Mouse (Mus musculus): Measurements from ENCODE around the gene Epb41l3. TPM values are rescaled to one million over a fixed set of nuclear protein-coding genes. Genes with fewer than 3 reads are reported as not detected.

Gene Epb41l3
- polyA plus RNA-seq, 1 experiment from 2014 or later: 16.6 TPM

DNA sequence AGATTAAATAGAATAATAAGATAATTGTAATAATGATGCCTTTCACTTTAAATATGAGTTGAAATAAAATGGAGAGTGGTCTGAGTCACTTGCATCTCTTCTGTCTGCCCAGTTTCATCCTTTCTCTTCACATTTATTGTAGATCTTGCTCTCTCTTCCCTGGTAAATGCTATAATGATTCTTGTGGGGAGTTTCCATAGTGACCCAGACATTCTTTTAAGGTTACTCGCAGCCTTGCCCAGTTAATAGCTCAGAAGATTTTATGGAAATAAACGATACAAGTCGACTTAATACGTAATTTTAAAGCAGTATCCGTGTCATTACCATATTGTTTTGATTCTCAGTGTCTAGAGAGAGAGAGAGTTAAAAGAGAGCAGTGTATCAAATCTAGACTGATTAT lies 154.0 kb downstream of the Epb41l3 start:
- H3K4me3 ChIP-seq (ENCODE audit: low read depth, low read length): no peak overlapping the region
- no peak for DNase-seq (ENCODE audit: low spot score)
- H3K4me1 ChIP-seq (replicated peaks; ENCODE audit: control insufficient read depth, insufficient read depth): 0 out of 2 replicates have a peak, but pooled peaks cover 3% of the 10 kb centered on the region
- H3K27me3 ChIP-seq (ENCODE audit: control insufficient read depth, insufficient read depth, low read length): no peaks in the 10 kb centered on the region
- H3K36me3 ChIP-seq (ENCODE audit: control insufficient read depth, insufficient read depth, low read length): no peaks in the 10 kb centered on the region
- no peak for ATAC-seq (ENCODE audit: low FRiP score, low TSS enrichment)
- H3K27ac ChIP-seq (replicated peaks): no peak overlapping the region
- H3K9ac ChIP-seq (ENCODE audit: low read length): no peak overlapping the region
- no peaks in the 10 kb centered on the region for H3K9me3 ChIP-seq (ENCODE audit: control insufficient read depth, low read length)
- TF ChIP-seq CTCF (IDR thresholded peaks at IDR 0.05; ENCODE audit: low read depth) (no peak), EP300 (optimal IDR thresholded peaks at IDR 0.05) (no peak)
- H3K4me2 ChIP-seq (replicated peaks; ENCODE audit: low read depth): no peak overlapping the region
- 62% methylated on average over 5 of the region's 5 CpGs for WGBS

DNA sequence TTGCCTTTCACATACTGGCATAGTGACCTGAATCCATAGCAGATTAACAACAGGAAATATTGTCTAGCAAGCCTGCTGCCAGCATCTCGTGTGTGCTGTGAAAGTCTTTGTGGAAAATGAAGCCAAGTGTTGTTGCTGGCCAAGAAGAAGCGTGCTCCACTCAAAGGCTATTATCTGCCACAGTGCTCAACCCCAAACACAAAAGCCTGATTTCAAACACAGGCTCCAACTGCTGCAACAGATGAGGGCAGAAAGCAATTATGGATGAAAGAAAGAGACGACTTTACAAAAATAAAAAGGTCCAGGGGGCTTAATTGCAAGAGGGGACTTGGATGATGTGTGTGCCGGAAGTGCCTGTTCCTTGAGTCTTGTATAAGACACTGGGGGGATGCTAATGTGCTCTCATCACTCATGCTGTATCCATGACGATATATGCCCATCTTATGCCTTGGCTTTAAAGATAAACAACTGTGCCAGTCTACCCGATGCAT lies 154.7 kb downstream of the Epb41l3 start:
- Histone ChIP-seq H3K27me3 (ENCODE audit: control insufficient read depth, insufficient read depth, low read length) (no peaks in the 10 kb centered on the region), H3K27ac (replicated peaks) (no peak overlapping the region), H3K4me1 (replicated peaks; ENCODE audit: control insufficient read depth, insufficient read depth) (0 out of 2 replicates have a peak, but pooled peaks cover 3% of the 10 kb centered on the region), H3K4me2 (replicated peaks; ENCODE audit: low read depth) (no peak overlapping the region), H3K9me3 (ENCODE audit: control insufficient read depth, low read length) (no peaks in the 10 kb centered on the region), H3K9ac (ENCODE audit: low read length) (no peak overlapping the region), H3K4me3 (ENCODE audit: low read depth, low read length) (no peak overlapping the region), H3K36me3 (ENCODE audit: control insufficient read depth, insufficient read depth, low read length) (no peaks in the 10 kb centered on the region)
- TF ChIP-seq CTCF (IDR thresholded peaks at IDR 0.05; ENCODE audit: low read depth) (no peak), EP300 (optimal IDR thresholded peaks at IDR 0.05) (no peak)
- ATAC-seq (ENCODE audit: low FRiP score, low TSS enrichment) (no peak), DNase-seq (ENCODE audit: low spot score) (no peak)
- WGBS: 53% methylated on average over 6 of the region's 6 CpGs

GRCm38 (mm10) chr17:69231360-69231759 lies 155.9 kb downstream of the Epb41l3 start:
- WGBS: 79% methylated on average over 5 of the region's 5 CpGs
- H3K4me3 ChIP-seq (ENCODE audit: low read depth, low read length): no peak overlapping the region
- H3K9ac ChIP-seq (ENCODE audit: low read length): no peak overlapping the region
- no peak for DNase-seq (ENCODE audit: low spot score)
- H3K9me3 ChIP-seq (ENCODE audit: control insufficient read depth, low read length): no peaks in the 10 kb centered on the region
- no peaks in the 10 kb centered on the region for H3K27me3 ChIP-seq (ENCODE audit: control insufficient read depth, insufficient read depth, low read length)
- H3K4me1 ChIP-seq (replicated peaks; ENCODE audit: control insufficient read depth, insufficient read depth): 0 out of 2 replicates have a peak, but pooled peaks cover 3% of the 10 kb centered on the region
- no peak for ATAC-seq (ENCODE audit: low FRiP score, low TSS enrichment)
- TF ChIP-seq EP300 (optimal IDR thresholded peaks at IDR 0.05) (no peak), CTCF (IDR thresholded peaks at IDR 0.05; ENCODE audit: low read depth) (no peak)
- H3K27ac ChIP-seq (replicated peaks): no peak overlapping the region
- H3K36me3 ChIP-seq (ENCODE audit: control insufficient read depth, insufficient read depth, low read length): no peaks in the 10 kb centered on the region
- no peak overlapping the region for H3K4me2 ChIP-seq (replicated peaks; ENCODE audit: low read depth)

- DNase-seq (ENCODE audit: low spot score): no peak
- Histone ChIP-seq H3K9me3 (ENCODE audit: control insufficient read depth, low read length) (no peaks in the 10 kb centered on the region), H3K9ac (ENCODE audit: low read length) (no peak overlapping the region), H3K4me3 (ENCODE audit: low read depth, low read length) (no peak overlapping the region), H3K4me1 (replicated peaks; ENCODE audit: control insufficient read depth, insufficient read depth) (no peaks in the 10 kb centered on the region), H3K27me3 (ENCODE audit: control insufficient read depth, insufficient read depth, low read length) (no peaks in the 10 kb centered on the region), H3K27ac (replicated peaks) (no peak overlapping the region), H3K4me2 (replicated peaks; ENCODE audit: low read depth) (no peak overlapping the region), H3K36me3 (ENCODE audit: control insufficient read depth, insufficient read depth, low read length) (no peaks in the 10 kb centered on the region)
- WGBS: 93% methylated on average over 3 of the region's 3 CpGs
- TF ChIP-seq CTCF (IDR thresholded peaks at IDR 0.05; ENCODE audit: low read depth): no peak
- no peak for TF ChIP-seq EP300 (optimal IDR thresholded peaks at IDR 0.05)
- ATAC-seq (ENCODE audit: low FRiP score, low TSS enrichment): no peak
These were observed 161.7 kb downstream of the Epb41l3 start for GRCm38 (mm10) chr17:69237172-69237571.

DNA sequence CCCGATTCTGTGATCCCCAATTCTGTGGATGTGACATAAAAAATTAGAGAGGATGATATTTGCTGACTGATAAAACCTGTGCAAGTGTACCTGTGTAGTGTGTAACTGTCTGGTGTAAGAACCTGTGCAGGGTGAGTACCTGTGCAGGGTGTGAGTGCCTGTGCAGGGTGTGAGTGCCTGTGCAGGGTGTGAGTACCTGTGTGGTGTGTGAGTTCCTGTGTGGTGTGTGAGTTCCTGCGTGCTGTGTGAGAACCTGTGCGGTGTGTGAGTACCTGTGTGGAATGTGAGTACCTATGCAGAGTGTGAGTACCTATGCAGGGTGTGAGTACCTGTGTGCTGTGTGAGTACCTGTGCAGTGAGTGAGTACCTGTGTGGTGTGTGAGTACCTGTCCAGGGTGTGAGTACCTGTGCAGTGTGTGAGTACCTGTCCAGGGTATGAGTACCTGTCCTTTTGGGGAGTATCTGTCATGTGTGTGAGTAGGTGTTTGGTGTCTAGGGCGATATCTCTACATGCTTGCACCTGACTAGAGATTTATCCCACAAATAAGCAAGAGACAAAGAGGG lies 163.4 kb downstream of the Epb41l3 start:
- TF ChIP-seq CTCF (IDR thresholded peaks at IDR 0.05; ENCODE audit: low read depth): no peak
- no peak for TF ChIP-seq EP300 (optimal IDR thresholded peaks at IDR 0.05)
- no peak overlapping the region for H3K4me2 ChIP-seq (replicated peaks; ENCODE audit: low read depth)
- ATAC-seq (ENCODE audit: low FRiP score, low TSS enrichment): no peak

GRCm38 (mm10) chr17:69239423-69239822 lies 163.9 kb downstream of the Epb41l3 start:
- Histone ChIP-seq H3K36me3 (ENCODE audit: control insufficient read depth, insufficient read depth, low read length) (no peaks in the 10 kb centered on the region), H3K27ac (replicated peaks) (no peak overlapping the region), H3K4me3 (ENCODE audit: low read depth, low read length) (no peak overlapping the region), H3K9me3 (ENCODE audit: control insufficient read depth, low read length) (no peaks in the 10 kb centered on the region), H3K4me2 (replicated peaks; ENCODE audit: low read depth) (no peak overlapping the region), H3K4me1 (replicated peaks; ENCODE audit: control insufficient read depth, insufficient read depth) (no peaks in the 10 kb centered on the region), H3K9ac (ENCODE audit: low read length) (no peak overlapping the region), H3K27me3 (ENCODE audit: control insufficient read depth, insufficient read depth, low read length) (no peaks in the 10 kb centered on the region)
- no peak for ATAC-seq (ENCODE audit: low FRiP score, low TSS enrichment)
- WGBS: 87% methylated on average over 6 of the region's 6 CpGs
- TF ChIP-seq EP300 (optimal IDR thresholded peaks at IDR 0.05) (no peak), CTCF (IDR thresholded peaks at IDR 0.05; ENCODE audit: low read depth) (no peak)
- DNase-seq (ENCODE audit: low spot score): no peak

More for the DNA sequence above, 163.4 kb downstream of the Epb41l3 start:
- Histone ChIP-seq H3K36me3 (ENCODE audit: control insufficient read depth, insufficient read depth, low read length) (no peaks in the 10 kb centered on the region), H3K4me3 (ENCODE audit: low read depth, low read length) (no peak overlapping the region), H3K27ac (replicated peaks) (no peak overlapping the region), H3K9me3 (ENCODE audit: control insufficient read depth, low read length) (no peaks in the 10 kb centered on the region), H3K4me1 (replicated peaks; ENCODE audit: control insufficient read depth, insufficient read depth) (no peaks in the 10 kb centered on the region), H3K9ac (ENCODE audit: low read length) (no peak overlapping the region), H3K27me3 (ENCODE audit: control insufficient read depth, insufficient read depth, low read length) (no peaks in the 10 kb centered on the region)
- no peak for DNase-seq (ENCODE audit: low spot score)
- 96% methylated on average over 4 of the region's 4 CpGs for WGBS

All from stomach, postnatal 0 days (tissue).